Mouse (Mus musculus) olfactory bulb, adult 2 months (tissue): ENCODE results near the gene Ccna1.

Source experiments
- CTCF ChIP-seq: fragments of 200-500 bp; IDR thresholded peaks from 2 replicates; pipeline ENCODE4 v1.5.1; 2012; ENCODE audit warnings: low read depth, mild to moderate bottlenecking, low read length, moderate library complexity; ENCODE audit not compliant: insufficient read depth
- POLR2A ChIP-seq: fragments of 200-500 bp; IDR thresholded peaks from 2 replicates; pipeline ENCODE4 v1.6.1; 2012; ENCODE audit warnings: mild to moderate bottlenecking, low read depth, low read length, moderate library complexity; ENCODE audit not compliant: insufficient read depth

DNA sequence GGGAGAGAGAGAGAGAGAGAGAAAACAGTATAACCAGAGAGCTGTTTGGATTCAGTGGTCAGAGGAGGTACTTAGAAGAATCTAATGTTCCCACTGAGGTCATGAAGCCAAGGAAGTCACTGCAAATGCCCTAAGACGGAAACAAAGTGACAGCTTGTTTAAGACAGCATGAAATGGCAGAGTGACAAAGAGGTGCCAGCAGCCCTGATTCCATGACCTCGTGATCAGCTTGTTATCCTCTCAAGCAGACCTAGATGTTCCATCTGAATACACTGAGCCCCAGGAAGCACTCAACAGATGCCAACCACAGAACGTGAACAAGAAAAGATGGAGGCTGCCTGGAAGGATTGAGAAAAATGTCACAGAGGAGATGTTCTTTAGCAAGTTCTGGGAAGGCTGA, 30.4 kb upstream of the Ccna1 start:
- TF ChIP-seq CTCF (no peak), POLR2A (no peak)
